Mouse (Mus musculus): ENCODE measurements around the gene Psmd6. TPM values are rescaled to one million over a fixed set of nuclear protein-coding genes. Genes with fewer than 3 reads are reported as not detected.

Gene Psmd6
- 34.2 and 34.5 TPM in 2 replicates for polyA plus RNA-seq (2012; rRNA removed)

DNA sequence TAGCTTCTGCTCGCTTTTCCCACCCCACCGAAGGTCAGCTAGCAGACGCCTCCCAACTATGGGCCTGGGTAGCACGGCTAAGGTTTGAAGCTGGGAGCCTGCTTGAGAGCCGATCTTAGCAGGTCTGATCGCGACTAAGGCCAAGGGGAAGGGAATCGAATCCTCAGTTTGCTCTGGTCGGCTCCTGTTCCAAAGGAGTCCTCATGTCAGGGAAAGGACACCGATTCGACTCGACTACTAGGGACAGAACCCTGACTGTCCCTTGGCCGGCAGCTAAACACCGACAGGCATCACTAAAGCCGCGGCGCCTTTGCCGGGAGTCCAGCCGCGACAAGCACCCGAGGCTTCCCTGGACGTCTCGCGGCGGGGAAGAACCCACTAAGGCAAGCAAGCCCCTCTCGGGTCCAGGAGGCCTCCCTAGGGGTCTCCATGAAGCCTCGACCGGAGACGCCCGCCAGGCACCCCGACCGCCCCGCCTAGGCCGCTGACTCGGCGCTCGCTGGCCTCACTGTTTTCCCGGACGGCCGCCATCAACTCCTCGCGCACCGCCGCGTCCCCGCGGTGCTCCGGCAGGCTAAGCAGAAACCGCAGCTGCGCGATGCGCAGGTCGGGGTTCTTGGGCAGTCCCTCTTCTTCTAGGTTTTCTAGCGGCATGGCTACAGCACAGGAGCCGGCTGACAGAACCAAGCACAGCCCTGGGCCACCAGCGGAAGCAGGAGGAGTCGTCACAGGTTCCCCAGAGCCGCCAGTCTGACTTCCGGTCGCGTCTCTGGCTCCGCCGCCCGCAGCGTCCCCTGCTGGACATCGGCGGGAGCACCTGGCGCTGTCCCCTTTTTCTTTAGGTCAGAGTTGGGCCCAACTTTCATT is at the start of gene Psmd6:
Psmd6 (minus strand) TSS at position 755 of the 867 bp plus-strand sequence.
- Histone ChIP-seq H3K27me3 (ENCODE audit: control insufficient read depth, insufficient read depth, low read length) (no peaks in the 10 kb centered on the region), H3K4me3 (ENCODE audit: control insufficient read depth, insufficient read depth, low read length) (peak within 1 kb of the TSS; percentile 91), H3K27ac (ENCODE audit: control insufficient read depth, insufficient read depth, low read length) (no peak within 1 kb of the TSS), H3K4me1 (replicated peaks; ENCODE audit: control insufficient read depth, insufficient read depth, low read length) (peaks cover 7% of the 10 kb centered on the region), H3K36me3 (ENCODE audit: control insufficient read depth, insufficient read depth, low read length) (peaks cover 40% of the 10 kb centered on the region)
- under 1% methylated on average over 68 of the region's 68 CpGs for WGBS
- peak; percentile 90 for DNase-seq
- TF ChIP-seq POLR2A (IDR thresholded peaks at IDR 0.05; ENCODE audit: control insufficient read depth, extremely low read depth, insufficient read depth, low read length, poor library complexity) (peak; percentile 50; the same call in 1 of the 2 replicates), CTCF (IDR thresholded peaks at IDR 0.05; ENCODE audit: borderline replicate concordance, control insufficient read depth, extremely low read depth, insufficient read depth, low read length, poor library complexity) (peak; percentile 98)

DNA sequence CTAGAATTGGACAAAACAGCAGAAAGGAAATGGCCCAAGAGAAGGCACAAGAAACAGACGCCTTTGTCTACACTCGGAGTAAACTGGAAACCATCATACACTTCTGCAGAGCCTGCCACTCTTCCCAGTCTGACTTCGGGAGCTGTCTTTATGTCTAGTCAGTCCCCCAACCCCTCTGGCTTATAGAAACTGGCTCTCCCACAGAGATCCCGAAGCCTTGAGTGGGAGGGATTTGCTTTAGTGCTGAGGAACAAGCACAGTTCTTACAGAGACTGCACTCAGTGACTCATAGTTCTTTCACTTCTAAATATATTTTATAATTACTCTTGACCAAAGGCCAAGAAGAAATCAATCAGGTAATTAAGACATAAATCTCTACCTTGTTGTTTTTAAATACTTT is 10.1 kb downstream of the Psmd6 start:
- TF ChIP-seq POLR2A (IDR thresholded peaks at IDR 0.05; ENCODE audit: control insufficient read depth, extremely low read depth, insufficient read depth, low read length, poor library complexity) (no peak), CTCF (IDR thresholded peaks at IDR 0.05; ENCODE audit: borderline replicate concordance, control insufficient read depth, extremely low read depth, insufficient read depth, low read length, poor library complexity) (no peak)
- peaks cover 37% of the 10 kb centered on the region for H3K36me3 ChIP-seq (ENCODE audit: control insufficient read depth, insufficient read depth, low read length)
- H3K27ac ChIP-seq (ENCODE audit: control insufficient read depth, insufficient read depth, low read length): no peak overlapping the region
- no peak overlapping the region for H3K4me3 ChIP-seq (ENCODE audit: control insufficient read depth, insufficient read depth, low read length)
- no peaks in the 10 kb centered on the region for H3K27me3 ChIP-seq (ENCODE audit: control insufficient read depth, insufficient read depth, low read length)
- WGBS: 98% methylated on average over 4 of the region's 4 CpGs
- DNase-seq: no peak
- no peaks in the 10 kb centered on the region for H3K4me1 ChIP-seq (replicated peaks; ENCODE audit: control insufficient read depth, insufficient read depth, low read length)

DNA sequence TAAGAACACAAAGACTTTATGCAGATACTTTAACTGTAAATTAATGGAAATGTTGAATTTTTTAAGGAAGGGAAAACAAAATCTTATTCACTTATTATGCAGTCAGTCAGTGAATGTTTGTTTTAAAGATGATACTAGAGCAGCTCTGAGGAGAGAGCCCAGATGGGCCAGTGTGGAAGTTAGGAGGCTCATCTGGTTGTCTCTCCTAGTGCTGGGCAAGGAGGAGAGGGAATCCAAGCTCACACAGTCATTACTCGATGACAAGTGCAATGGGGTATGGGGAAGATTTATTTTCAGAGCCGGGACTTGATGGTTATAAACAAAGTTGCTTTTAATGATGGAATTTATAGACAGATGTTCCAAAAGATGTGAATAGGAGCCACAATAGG is 15.9 kb downstream of the Psmd6 start:
- H3K27ac ChIP-seq (ENCODE audit: control insufficient read depth, insufficient read depth, low read length): no peak overlapping the region
- no peaks in the 10 kb centered on the region for H3K4me1 ChIP-seq (replicated peaks; ENCODE audit: control insufficient read depth, insufficient read depth, low read length)
- H3K36me3 ChIP-seq (ENCODE audit: control insufficient read depth, insufficient read depth, low read length): peaks cover 16% of the 10 kb centered on the region
- no peak for TF ChIP-seq CTCF (IDR thresholded peaks at IDR 0.05; ENCODE audit: borderline replicate concordance, control insufficient read depth, extremely low read depth, insufficient read depth, low read length, poor library complexity)
- no peaks in the 10 kb centered on the region for H3K27me3 ChIP-seq (ENCODE audit: control insufficient read depth, insufficient read depth, low read length)
- H3K4me3 ChIP-seq (ENCODE audit: control insufficient read depth, insufficient read depth, low read length): no peak overlapping the region
- no peak for DNase-seq
- 97% methylated on average over 2 of the region's 2 CpGs for WGBS

DNA sequence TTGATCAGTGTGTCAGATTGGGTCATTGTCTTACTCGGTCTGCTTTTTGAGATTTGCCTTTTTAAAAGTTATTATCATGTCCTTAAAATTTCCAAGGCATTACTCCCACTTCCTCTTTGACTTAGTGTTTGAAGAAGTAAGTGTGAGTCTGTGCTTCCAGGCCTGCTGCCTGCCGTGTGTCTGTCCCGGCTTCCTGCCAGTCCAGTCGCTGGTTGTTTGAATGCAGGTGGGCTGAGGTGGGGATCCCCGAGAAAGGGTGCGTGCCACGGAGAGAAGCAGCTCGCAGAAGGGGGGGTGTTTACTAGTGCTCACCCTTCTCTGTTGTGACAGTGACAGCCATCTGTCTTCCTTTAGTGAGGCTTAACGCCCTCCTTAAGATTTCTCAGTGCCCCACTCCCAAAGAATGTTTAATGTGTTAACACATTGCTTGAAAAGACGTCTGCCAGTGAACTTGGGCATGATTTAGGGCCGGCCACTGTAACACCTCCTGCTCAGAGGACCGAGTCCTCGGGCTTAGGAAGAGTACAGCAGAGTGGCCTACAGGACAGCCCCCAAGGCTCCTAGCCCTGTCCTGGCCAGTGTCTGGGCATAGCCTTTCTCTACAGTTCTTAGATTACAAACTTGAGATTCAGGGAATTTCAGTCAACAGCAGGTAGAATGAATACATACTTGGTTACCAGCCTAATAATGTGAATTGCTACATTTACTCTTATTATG is 16.4 kb downstream of the Psmd6 start:
- Histone ChIP-seq H3K4me1 (replicated peaks; ENCODE audit: control insufficient read depth, insufficient read depth, low read length) (no peaks in the 10 kb centered on the region), H3K27ac (ENCODE audit: control insufficient read depth, insufficient read depth, low read length) (no peak overlapping the region), H3K4me3 (ENCODE audit: control insufficient read depth, insufficient read depth, low read length) (no peak overlapping the region), H3K36me3 (ENCODE audit: control insufficient read depth, insufficient read depth, low read length) (peaks cover 17% of the 10 kb centered on the region), H3K27me3 (ENCODE audit: control insufficient read depth, insufficient read depth, low read length) (no peaks in the 10 kb centered on the region)
- WGBS: 90% methylated on average over 13 of the region's 13 CpGs
- no peak for DNase-seq
- TF ChIP-seq CTCF (IDR thresholded peaks at IDR 0.05; ENCODE audit: borderline replicate concordance, control insufficient read depth, extremely low read depth, insufficient read depth, low read length, poor library complexity) (no peak), POLR2A (IDR thresholded peaks at IDR 0.05; ENCODE audit: control insufficient read depth, extremely low read depth, insufficient read depth, low read length, poor library complexity) (no peak)

DNA sequence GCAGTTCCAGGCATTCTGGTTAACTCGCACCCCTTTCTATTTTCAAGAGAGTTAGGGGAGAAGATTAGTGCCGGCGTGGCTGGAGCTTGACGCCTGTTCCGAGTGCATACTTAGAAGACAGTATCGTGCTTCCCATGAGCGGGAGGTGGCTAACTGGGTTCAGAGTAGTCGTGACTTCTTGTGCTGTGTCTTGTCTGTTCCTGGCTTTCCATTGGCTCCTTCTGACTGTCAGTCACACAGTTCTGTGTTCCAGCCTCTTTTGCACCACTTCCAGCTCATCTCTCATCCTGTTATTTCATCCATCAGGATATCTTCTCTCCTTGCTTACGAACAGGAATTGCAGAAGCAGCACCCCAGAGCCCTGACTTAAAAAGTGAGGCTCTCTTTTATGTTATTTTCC is 19.5 kb downstream of the Psmd6 start:
- no peak for DNase-seq
- no peak overlapping the region for H3K27ac ChIP-seq (ENCODE audit: control insufficient read depth, insufficient read depth, low read length)
- peaks cover 17% of the 10 kb centered on the region for H3K36me3 ChIP-seq (ENCODE audit: control insufficient read depth, insufficient read depth, low read length)
- no peaks in the 10 kb centered on the region for H3K27me3 ChIP-seq (ENCODE audit: control insufficient read depth, insufficient read depth, low read length)
- H3K4me1 ChIP-seq (replicated peaks; ENCODE audit: control insufficient read depth, insufficient read depth, low read length): no peaks in the 10 kb centered on the region
- 96% methylated on average over 9 of the region's 9 CpGs for WGBS
- TF ChIP-seq POLR2A (IDR thresholded peaks at IDR 0.05; ENCODE audit: control insufficient read depth, extremely low read depth, insufficient read depth, low read length, poor library complexity) (no peak), CTCF (IDR thresholded peaks at IDR 0.05; ENCODE audit: borderline replicate concordance, control insufficient read depth, extremely low read depth, insufficient read depth, low read length, poor library complexity) (no peak)
- no peak overlapping the region for H3K4me3 ChIP-seq (ENCODE audit: control insufficient read depth, insufficient read depth, low read length)

DNA sequence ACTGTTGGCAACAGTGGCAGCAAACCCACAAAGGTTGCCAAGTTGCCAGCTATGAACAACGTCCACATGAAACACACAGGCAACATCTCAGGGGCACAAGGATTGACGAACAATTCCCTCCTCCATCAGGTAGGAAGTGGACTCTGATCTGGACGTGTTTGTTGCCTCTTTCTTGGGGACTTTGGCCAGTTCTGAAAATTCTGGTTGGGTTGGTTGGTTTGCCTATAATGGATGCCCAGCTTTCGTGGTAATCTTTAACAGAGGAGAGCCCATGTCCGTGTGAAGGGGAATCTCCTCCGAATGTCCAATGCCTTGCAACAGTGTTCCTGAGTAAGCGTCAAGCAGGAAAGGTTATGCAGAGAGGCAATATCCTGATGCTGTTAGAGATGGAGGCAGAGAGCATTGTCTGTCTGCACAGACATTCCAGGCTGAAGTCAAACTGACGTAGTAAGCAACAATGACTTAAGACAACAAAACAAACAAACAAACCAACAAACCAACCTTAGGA is 20.0 kb downstream of the Psmd6 start:
- no peak for DNase-seq
- Histone ChIP-seq H3K36me3 (ENCODE audit: control insufficient read depth, insufficient read depth, low read length) (peaks cover 17% of the 10 kb centered on the region), H3K4me1 (replicated peaks; ENCODE audit: control insufficient read depth, insufficient read depth, low read length) (no peaks in the 10 kb centered on the region), H3K27ac (ENCODE audit: control insufficient read depth, insufficient read depth, low read length) (no peak overlapping the region), H3K4me3 (ENCODE audit: control insufficient read depth, insufficient read depth, low read length) (no peak overlapping the region), H3K27me3 (ENCODE audit: control insufficient read depth, insufficient read depth, low read length) (no peaks in the 10 kb centered on the region)
- TF ChIP-seq CTCF (IDR thresholded peaks at IDR 0.05; ENCODE audit: borderline replicate concordance, control insufficient read depth, extremely low read depth, insufficient read depth, low read length, poor library complexity): no peak
- TF ChIP-seq POLR2A (IDR thresholded peaks at IDR 0.05; ENCODE audit: control insufficient read depth, extremely low read depth, insufficient read depth, low read length, poor library complexity): no peak
- WGBS: 95% methylated on average over 8 of the region's 8 CpGs

Data from thymus, adult 2 months (tissue).